Mouse (Mus musculus) ES-Bruce4 (cell line): ENCODE results near the gene Samd4b. TPM values are rescaled to one million over a fixed set of nuclear protein-coding genes. Genes with fewer than 3 reads are reported as not detected.

ENCODE experiments used
- H3K27ac ChIP-seq: 2 replicates; pipeline ENCODE4 v1.5.1; 2012; ENCODE audit warnings: low read length, inconsistent platforms; ENCODE audit not compliant: insufficient read depth
- H3K27me3 ChIP-seq: 2 replicates; pipeline ENCODE4 v1.6.1; 2012; ENCODE audit warnings: mild to moderate bottlenecking, low read length, inconsistent platforms; ENCODE audit not compliant: control insufficient read depth, poor library complexity, insufficient read depth, severe bottlenecking
- H3K36me3 ChIP-seq: 2 replicates; pipeline ENCODE4 v1.6.1; 2012; ENCODE audit warnings: inconsistent platforms, mild to moderate bottlenecking, low read length, moderate library complexity; ENCODE audit not compliant: control insufficient read depth, poor library complexity, insufficient read depth, severe bottlenecking
- H3K4me1 ChIP-seq: one replicate; pipeline ENCODE4 v1.8.1; 2011; ENCODE audit warnings: low read length; ENCODE audit not compliant: control insufficient read depth, insufficient read depth
- H3K4me3 ChIP-seq: 2 replicates; pipeline ENCODE4 v1.5.1; 2011; ENCODE audit warnings: low read depth, mild to moderate bottlenecking, low read length
- H3K9ac ChIP-seq: 2 replicates; pipeline ENCODE4 v1.6.1; 2012; ENCODE audit warnings: low read depth, mild to moderate bottlenecking, inconsistent platforms; ENCODE audit not compliant: poor library complexity, severe bottlenecking
- H3K9me3 ChIP-seq: replicated peaks from 2 replicates; pipeline ENCODE4 v1.6.1; 2012; ENCODE audit warnings: mild to moderate bottlenecking, low read length, inconsistent platforms; ENCODE audit not compliant: control insufficient read depth, poor library complexity, insufficient read depth, severe bottlenecking
- CTCF ChIP-seq: IDR thresholded peaks from one replicate; pipeline ENCODE4 v1.8.1; 2011; ENCODE audit warnings: low read depth, low read length
- EP300 ChIP-seq: IDR thresholded peaks from 2 replicates; pipeline ENCODE4 v1.6.1; 2011; ENCODE audit warnings: low read depth, low read length; ENCODE audit not compliant: insufficient read depth
- POLR2A ChIP-seq: IDR thresholded peaks from one replicate; pipeline ENCODE4 v1.8.1; 2011; ENCODE audit warnings: low read length; ENCODE audit not compliant: insufficient read depth
- polyA plus RNA-seq: library from polyadenylated mRNA; stranded (reverse); fragments of >200 nt; gene quantifications from 2 replicates; pipeline ENCODE4 v1.2.4, GENCODE M21; 2011; ENCODE audit warnings: low read depth; ENCODE audit not compliant: missing spikeins, insufficient read depth, insufficient read length

Gene Samd4b
- polyA plus RNA-seq, 1 experiment = 86.0 TPM

GRCm38 (mm10) chr7:28361647-28362341 lies 236.2 kb downstream of the Samd4b start:
- TF ChIP-seq CTCF (no peak), POLR2A (no peak), EP300 (no peak)
- Histone ChIP-seq H3K9ac (no peak overlapping the region), H3K27ac (no peak overlapping the region), H3K9me3 (no peaks in the 10 kb centered on the region), H3K4me3 (no peak overlapping the region), H3K36me3 (no peaks in the 10 kb centered on the region), H3K27me3 (no peaks in the 10 kb centered on the region), H3K4me1 (peaks cover under 1% of the 10 kb centered on the region)

DNA sequence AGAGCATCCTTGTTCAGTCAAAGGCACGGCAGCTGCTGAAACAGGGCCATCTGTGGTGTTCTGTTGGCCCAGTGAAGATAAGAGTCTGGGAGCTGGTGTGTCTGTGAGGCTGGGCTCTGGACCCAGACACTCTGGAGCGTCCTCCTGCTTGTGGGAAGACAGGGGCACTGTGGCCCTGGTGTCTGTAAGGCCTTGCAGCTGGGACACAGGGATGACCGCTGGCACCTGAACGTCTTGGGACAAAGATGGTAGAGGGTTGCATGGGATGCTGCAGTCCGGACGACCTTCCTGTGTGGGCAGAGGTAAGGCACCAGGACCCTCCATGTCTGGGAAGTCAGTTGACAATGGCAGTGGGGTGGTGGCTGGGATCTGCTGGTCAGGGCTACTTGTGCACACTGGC lies 237.7 kb downstream of the Samd4b start:
- no peaks in the 10 kb centered on the region for H3K9me3 ChIP-seq
- H3K27ac ChIP-seq = no peak overlapping the region
- TF ChIP-seq EP300 (no peak), CTCF (no peak), POLR2A (no peak)
- H3K4me1 ChIP-seq = peaks cover 3% of the 10 kb centered on the region
- no peak overlapping the region for H3K4me3 ChIP-seq
- no peak overlapping the region for H3K9ac ChIP-seq
- H3K36me3 ChIP-seq = no peaks in the 10 kb centered on the region
- no peaks in the 10 kb centered on the region for H3K27me3 ChIP-seq

GRCm38 (mm10) chr7:28359854-28360253 lies 238.1 kb downstream of the Samd4b start:
- Histone ChIP-seq H3K4me1 (peaks cover 3% of the 10 kb centered on the region), H3K27ac (no peak overlapping the region), H3K9ac (no peak overlapping the region), H3K36me3 (no peaks in the 10 kb centered on the region), H3K27me3 (no peaks in the 10 kb centered on the region), H3K9me3 (no peaks in the 10 kb centered on the region), H3K4me3 (no peak overlapping the region)
- TF ChIP-seq POLR2A = no peak
- TF ChIP-seq EP300 = no peak
- TF ChIP-seq CTCF = no peak

- Histone ChIP-seq H3K36me3 (peaks cover 9% of the 10 kb centered on the region), H3K27me3 (no peaks in the 10 kb centered on the region), H3K27ac (no peak overlapping the region), H3K9me3 (no peaks in the 10 kb centered on the region), H3K4me3 (no peak overlapping the region), H3K9ac (no peak overlapping the region), H3K4me1 (peaks cover 3% of the 10 kb centered on the region)
- no peak for TF ChIP-seq EP300
These were observed 239.5 kb downstream of the Samd4b start for GRCm38 (mm10) chr7:28358431-28358830.

DNA sequence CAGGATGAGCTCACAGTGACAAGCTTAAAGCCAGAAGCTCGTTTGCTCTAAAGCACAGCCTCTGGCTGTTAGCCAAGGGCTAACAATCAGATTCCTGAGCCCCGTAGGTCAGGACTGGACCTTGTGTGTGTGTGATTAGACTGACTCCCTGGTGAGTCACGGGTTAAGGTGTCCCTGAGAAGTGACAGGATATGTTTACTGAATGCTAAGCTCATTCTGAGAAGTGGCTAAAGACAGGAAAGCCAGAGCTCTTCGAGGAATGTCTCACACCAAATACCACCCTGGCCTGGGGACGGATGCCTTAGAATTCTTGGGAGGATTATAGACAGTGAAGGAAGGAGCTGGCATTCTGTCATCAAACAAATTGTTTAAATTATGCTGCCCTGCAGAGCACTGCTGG lies 240.0 kb downstream of the Samd4b start:
- Histone ChIP-seq H3K4me3 (no peak overlapping the region), H3K27ac (no peak overlapping the region), H3K27me3 (no peaks in the 10 kb centered on the region), H3K9me3 (no peaks in the 10 kb centered on the region), H3K36me3 (peaks cover 14% of the 10 kb centered on the region), H3K4me1 (peaks cover 3% of the 10 kb centered on the region), H3K9ac (no peak overlapping the region)
- TF ChIP-seq EP300 = no peak
- TF ChIP-seq CTCF = no peak
- TF ChIP-seq POLR2A = no peak

- peaks cover 3% of the 10 kb centered on the region for H3K4me1 ChIP-seq
- no peaks in the 10 kb centered on the region for H3K27me3 ChIP-seq
- H3K9me3 ChIP-seq = no peaks in the 10 kb centered on the region
- no peak overlapping the region for H3K9ac ChIP-seq
- TF ChIP-seq EP300 (no peak), POLR2A (no peak), CTCF (no peak)
- peaks cover 24% of the 10 kb centered on the region for H3K36me3 ChIP-seq
- H3K4me3 ChIP-seq = no peak overlapping the region
- H3K27ac ChIP-seq = 0 out of 2 replicates have a peak overlapping the region, but pooled peaks have one; percentile 20
These were observed 241.0 kb downstream of the Samd4b start for GRCm38 (mm10) chr7:28356981-28357380.
